Mouse (Mus musculus): ENCODE measurements at regions not wholly inside any gene's neighbourhood (a gene's known extent, or its start where the extent isn't known, plus 50 kb on each side); places are given as distances from the start of the nearest gene placed in this dataset.

- DNase-seq (ENCODE audit: low spot score in 2 of 2) = no peak
Observed at GRCm38 (mm10) chr12:27062511-27063264, 279.7 kb downstream of the Sox11 start.

GRCm38 (mm10) chr12:27062061-27062461 lies 280.3 kb downstream of the Sox11 start:
- DNase-seq (ENCODE audit: low spot score in 2 of 2) = no peak

- DNase-seq (ENCODE audit: low spot score in 2 of 2) = no peak
Observed at GRCm38 (mm10) chr12:27060899-27061762, 281.2 kb downstream of the Sox11 start.

- no peak for DNase-seq (ENCODE audit: low spot score in 2 of 2)
Observed at GRCm38 (mm10) chr12:27059885-27060284, 282.5 kb downstream of the Sox11 start.

GRCm38 (mm10) chr12:27054411-27054810 lies 288.0 kb downstream of the Sox11 start:
- no peak for DNase-seq (ENCODE audit: low spot score in 2 of 2)

- DNase-seq (ENCODE audit: low spot score in 2 of 2) = no peak
Observed at GRCm38 (mm10) chr12:27037922-27038321, 304.5 kb downstream of the Sox11 start.

GRCm38 (mm10) chr12:27019751-27020150 lies 322.6 kb downstream of the Sox11 start:
- no peak for DNase-seq (ENCODE audit: low spot score in 2 of 2)

- DNase-seq (ENCODE audit: low spot score in 2 of 2) = no peak
Observed at GRCm38 (mm10) chr12:27018366-27018765, 324.0 kb downstream of the Sox11 start.

- no peak for DNase-seq (ENCODE audit: low spot score in 2 of 2)
Observed at GRCm38 (mm10) chr12:26999287-26999686, 343.1 kb downstream of the Sox11 start.

GRCm38 (mm10) chr12:26976284-26977065 lies 365.9 kb downstream of the Sox11 start:
- no peak for DNase-seq (ENCODE audit: low spot score in 2 of 2)

- DNase-seq (ENCODE audit: low spot score in 2 of 2) = no peak
Observed at GRCm38 (mm10) chr12:26972495-26973113, 369.8 kb downstream of the Sox11 start.

- DNase-seq (ENCODE audit: low spot score in 2 of 2) = no peak
Observed at GRCm38 (mm10) chr12:26967018-26967737, 375.2 kb downstream of the Sox11 start.

GRCm38 (mm10) chr12:26963917-26964316 lies 378.5 kb downstream of the Sox11 start:
- no peak for DNase-seq (ENCODE audit: low spot score in 2 of 2)

- DNase-seq (ENCODE audit: low spot score in 2 of 2) = no peak
Observed at GRCm38 (mm10) chr12:26939831-26940230, 402.5 kb downstream of the Sox11 start.

GRCm38 (mm10) chr12:26937836-26938235 lies 404.5 kb downstream of the Sox11 start:
- DNase-seq (ENCODE audit: low spot score in 2 of 2) = no peak

GRCm38 (mm10) chr12:26936696-26937458 lies 405.5 kb downstream of the Sox11 start:
- no peak for DNase-seq (ENCODE audit: low spot score in 2 of 2)

- DNase-seq (ENCODE audit: low spot score in 2 of 2) = no peak
Observed at GRCm38 (mm10) chr12:26930155-26930867, 412.1 kb downstream of the Sox11 start.

- DNase-seq (ENCODE audit: low spot score in 2 of 2) = no peak
Observed at GRCm38 (mm10) chr12:26906126-26906525, 436.2 kb downstream of the Sox11 start.

GRCm38 (mm10) chr12:26903894-26904272 lies 434.9 kb downstream of the Cmpk2 start:
- DNase-seq (ENCODE audit: low spot score in 2 of 2) = no peak
